17 mouse cellular contexts compared by ENCODE assay signal in the genomic region with DNA sequence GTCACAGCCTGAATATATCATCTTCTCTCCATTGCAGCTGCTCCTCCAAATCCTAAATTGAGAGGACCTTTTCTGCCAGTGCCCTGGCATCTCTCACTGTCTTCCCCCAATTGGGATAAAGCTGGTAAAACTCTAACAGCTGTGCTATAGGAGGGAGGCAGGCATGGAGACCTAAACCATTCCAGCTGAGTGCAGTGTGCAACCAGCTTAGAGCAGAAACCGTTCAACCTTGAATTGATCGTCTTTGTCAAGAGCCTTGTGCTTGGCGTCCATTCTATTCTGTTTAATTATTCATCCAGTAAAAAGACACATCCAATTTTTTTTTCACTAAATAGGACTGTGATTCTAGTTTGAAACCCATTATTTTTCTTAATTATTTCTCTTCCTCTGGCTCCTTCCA.
DNase-seq lines count a peak whose midpoint lies in the region; ATAC-seq lines count a peak whose summit lies in the region.
"Had no signal": no experiment of that assay in that cellular context is flagged by ENCODE, and none has a peak within 500 bp of the region (broad histone marks: within the 10 kb centered on the region; RNA-seq: fewer than 3 reads in every experiment).

No protein-coding gene starts in this region.

- no peaks in the 10 kb centered on the region for H3K9me3 ChIP-seq in forebrain, embryonic 12.5 days
- H3K9me3 ChIP-seq in hindbrain, embryonic 13.5 days = no peaks in the 10 kb centered on the region
- H3K9me3 ChIP-seq: lung, embryonic 15.5 days had no signal

- H3K4me3 ChIP-seq in forebrain, embryonic 12.5 days (replicated peaks) = no peak overlapping the region
- H3K4me3 ChIP-seq in hindbrain, embryonic 13.5 days = no peak overlapping the region
- H3K4me3 ChIP-seq: lung, embryonic 15.5 days; myocyte had no signal

- H3K9ac ChIP-seq in forebrain, embryonic 12.5 days = no peak overlapping the region
- no peak overlapping the region for H3K9ac ChIP-seq in hindbrain, embryonic 13.5 days
- H3K9ac ChIP-seq: lung, embryonic 15.5 days had no signal

- H3K27me3 ChIP-seq in forebrain, embryonic 12.5 days = no peaks in the 10 kb centered on the region
- no peaks in the 10 kb centered on the region for H3K27me3 ChIP-seq in hindbrain, embryonic 13.5 days
- H3K27me3 ChIP-seq: lung, embryonic 15.5 days had no signal

- intact Hi-C loops in left cerebral cortex, postnatal 4 days (cut with DNase I) = no loop called here

- WGBS in forebrain, embryonic 12.5 days = 15% methylated on average over 3 of the region's 3 CpGs
- 18% methylated on average over 3 of the region's 3 CpGs for WGBS in hindbrain, embryonic 13.5 days

- H3K4me2 ChIP-seq in forebrain, embryonic 12.5 days = no peak overlapping the region
- H3K4me2 ChIP-seq in hindbrain, embryonic 13.5 days = no peak overlapping the region
- H3K4me2 ChIP-seq: liver, embryonic 11.5 days; lung, embryonic 15.5 days had no signal

- no peaks in the 10 kb centered on the region for H3K36me3 ChIP-seq in forebrain, embryonic 12.5 days (replicated peaks)
- H3K36me3 ChIP-seq in hindbrain, embryonic 13.5 days = no peaks in the 10 kb centered on the region
- H3K36me3 ChIP-seq: lung, embryonic 15.5 days had no signal

- peak; percentile 8 for DNase-seq in left cerebral cortex, postnatal 4 days
- DNase-seq in left cerebral cortex, adult 18-20 months (ENCODE audit: low spot score in 2 of 2) = no peak
- DNase-seq in retina, postnatal 1 day = peak; percentile 91
- no peak for DNase-seq in cerebellum, postnatal 36 days
- DNase-seq in urinary bladder, postnatal 25 days (ENCODE audit: low spot score) = no peak
- DNase-seq: adrenal gland, postnatal 10 days; cerebellum, adult 2 months; heart, postnatal 10 days; right cerebral cortex, postnatal 14 days; thymus, postnatal 4 days had no signal

- ATAC-seq in forebrain, embryonic 12.5 days (ENCODE audit: low FRiP score) = peak; percentile 64; the same call in 1 of the 2 replicates
- ATAC-seq in hindbrain, embryonic 13.5 days (ENCODE audit: low FRiP score) = no peak

- no peak overlapping the region for H3K27ac ChIP-seq in forebrain, embryonic 12.5 days
- H3K27ac ChIP-seq in hindbrain, embryonic 13.5 days = peak overlapping the region; percentile 52; the same call in 1 of the 2 replicates
- H3K27ac ChIP-seq: kidney, postnatal 0 days; lung, embryonic 15.5 days; stomach, postnatal 0 days had no signal

- H3K4me1 ChIP-seq in forebrain, embryonic 12.5 days = peaks cover 9% of the 10 kb centered on the region
- peaks cover 10% of the 10 kb centered on the region; the same call in 1 of the 2 replicates for H3K4me1 ChIP-seq in hindbrain, embryonic 13.5 days (replicated peaks)
- H3K4me1 ChIP-seq: lung, embryonic 15.5 days had no signal

Comparison
In these comparisons a context has a peak if more than half of its experiments do, and no peak if none do; other contexts are left out.
1. DNase-seq: peak in left cerebral cortex, postnatal 4 days (single experiment) and retina, postnatal 1 day (single experiment); none in left cerebral cortex, adult 18-20 months (0 of 2), cerebellum, postnatal 36 days (0 of 2) and urinary bladder, postnatal 25 days (single experiment).